Mouse (Mus musculus): Measurements from ENCODE around the gene Klk13.
"Not testable (repeated sequence)": the region's sequence is repeated elsewhere in the genome, so short reads cannot be mapped to it uniquely, and the experiment has no call there.

The Klk13 gene

GRCm38 (mm10) chr7:43712267-43712666, at the start of gene Klk13:
Klk13 (plus strand) TSS chr7:43712567.
- ATAC-seq (ENCODE audit: low TSS enrichment) = no peak

- no peak for ATAC-seq (ENCODE audit: low TSS enrichment)
These were observed 49.6 kb upstream of the Klk13 start for GRCm38 (mm10) chr7:43662804-43663203.

- not testable (repeated sequence) for ATAC-seq (ENCODE audit: low TSS enrichment)
These were observed 45.1 kb upstream of the Klk13 start for GRCm38 (mm10) chr7:43667221-43667620.

- no peak for ATAC-seq (ENCODE audit: low TSS enrichment)
These were observed 43.8 kb upstream of the Klk13 start for GRCm38 (mm10) chr7:43668582-43668981.

GRCm38 (mm10) chr7:43671064-43671808, 41.1 kb upstream of the Klk13 start:
- no peak; the same call in 1 of the 2 replicates for ATAC-seq (ENCODE audit: low TSS enrichment)

GRCm38 (mm10) chr7:43671809-43672580, 40.4 kb upstream of the Klk13 start, which contains the start of gene Ctu1:
Ctu1 (plus strand) TSS chr7:43672016.
- ATAC-seq (ENCODE audit: low TSS enrichment) = peak; percentile 99

GRCm38 (mm10) chr7:43672581-43673260, 39.6 kb upstream of the Klk13 start:
- no peak for ATAC-seq (ENCODE audit: low TSS enrichment)

GRCm38 (mm10) chr7:43675091-43675490, 37.3 kb upstream of the Klk13 start:
- no peak for ATAC-seq (ENCODE audit: low TSS enrichment)

GRCm38 (mm10) chr7:43678517-43678916, 33.9 kb upstream of the Klk13 start:
- ATAC-seq (ENCODE audit: low TSS enrichment) = peak; percentile 69; the same call in 1 of the 2 replicates

GRCm38 (mm10) chr7:43680960-43681359, 31.4 kb upstream of the Klk13 start:
- ATAC-seq (ENCODE audit: low TSS enrichment) = peak; percentile 82

- not testable (repeated sequence) for ATAC-seq (ENCODE audit: low TSS enrichment)
These were observed 29.9 kb upstream of the Klk13 start for GRCm38 (mm10) chr7:43682511-43682910.

GRCm38 (mm10) chr7:43685088-43685487, 27.3 kb upstream of the Klk13 start:
- ATAC-seq (ENCODE audit: low TSS enrichment) = no peak

- ATAC-seq (ENCODE audit: low TSS enrichment) = no peak
These were observed 22.2 kb upstream of the Klk13 start, which contains the start of gene Klk14 for GRCm38 (mm10) chr7:43690118-43690517. Klk14 (plus strand) TSS chr7:43690418.

GRCm38 (mm10) chr7:43710031-43710430, 2.3 kb upstream of the Klk13 start:
- no peak for ATAC-seq (ENCODE audit: low TSS enrichment)

- ATAC-seq (ENCODE audit: low TSS enrichment) = no peak
These were observed 550 bp downstream of the Klk13 start for GRCm38 (mm10) chr7:43712917-43713316.

GRCm38 (mm10) chr7:43713741-43714351, 1.5 kb downstream of the Klk13 start:
- no peak for ATAC-seq (ENCODE audit: low TSS enrichment)

- ATAC-seq (ENCODE audit: low TSS enrichment) = peak; percentile 47; the same call in 1 of the 2 replicates
These were observed 35.4 kb downstream of the Klk13 start for GRCm38 (mm10) chr7:43747788-43748187.

- ATAC-seq (ENCODE audit: low TSS enrichment) = no peak
These were observed 40.4 kb downstream of the Klk13 start for GRCm38 (mm10) chr7:43752806-43753205.

- no peak for ATAC-seq (ENCODE audit: low TSS enrichment)
These were observed 54.1 kb downstream of the Klk13 start for GRCm38 (mm10) chr7:43766484-43766883.

GRCm38 (mm10) chr7:43768597-43768996, 56.2 kb downstream of the Klk13 start, which contains the start of gene Klk12:
Klk12 (plus strand) TSS chr7:43768897.
- no peak for ATAC-seq (ENCODE audit: low TSS enrichment)

- no peak for ATAC-seq (ENCODE audit: low TSS enrichment)
These were observed 57.3 kb downstream of the Klk13 start for GRCm38 (mm10) chr7:43769636-43770035.

GRCm38 (mm10) chr7:43770701-43771100, 58.3 kb downstream of the Klk13 start:
- ATAC-seq (ENCODE audit: low TSS enrichment) = no peak
